Mouse (Mus musculus): ENCODE data around the gene Scd2. TPM values are rescaled to one million over a fixed set of nuclear protein-coding genes. Genes with fewer than 3 reads are reported as not detected.
"Not testable (repeated sequence)": the region's sequence is repeated elsewhere in the genome, so short reads cannot be mapped to it uniquely, and the experiment has no call there.

Scd2 gene
- total and polyA plus RNA-seq, 2 experiments = 2.2 to 2.9 TPM

DNA sequence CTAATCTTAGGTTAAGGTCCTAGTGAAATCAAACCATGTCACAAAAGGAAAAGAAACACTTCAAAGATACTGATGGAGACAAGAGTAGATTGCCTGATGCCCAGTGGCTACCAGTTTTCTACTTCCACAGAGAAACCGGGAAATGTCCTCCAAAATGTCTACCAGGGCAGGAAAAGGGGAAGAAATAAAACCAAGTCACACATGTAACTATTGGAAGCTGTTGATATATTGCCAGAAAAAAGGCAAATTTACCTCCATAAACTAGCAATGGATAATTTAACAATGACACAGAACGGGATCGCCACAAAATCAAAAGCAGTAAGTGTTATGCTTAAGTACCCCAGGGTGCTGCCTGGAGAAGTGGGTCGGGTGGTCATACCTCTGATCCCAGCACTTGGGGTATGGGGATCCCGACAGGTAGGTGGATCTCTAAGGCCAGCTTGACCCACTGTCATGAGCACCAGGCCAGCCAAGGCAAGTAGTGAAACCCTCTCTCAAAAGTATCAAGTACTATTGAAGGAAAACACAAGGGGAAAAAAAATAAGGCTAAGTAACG is 14.5 kb downstream of the Scd2 start:
- TF ChIP-seq CTCF (IDR thresholded peaks at IDR 0.05; ENCODE audit: low read depth, low read length) (no peak), POLR2A (IDR thresholded peaks at IDR 0.05; ENCODE audit: extremely low read depth, insufficient read depth, low read length) (no peak)

DNA sequence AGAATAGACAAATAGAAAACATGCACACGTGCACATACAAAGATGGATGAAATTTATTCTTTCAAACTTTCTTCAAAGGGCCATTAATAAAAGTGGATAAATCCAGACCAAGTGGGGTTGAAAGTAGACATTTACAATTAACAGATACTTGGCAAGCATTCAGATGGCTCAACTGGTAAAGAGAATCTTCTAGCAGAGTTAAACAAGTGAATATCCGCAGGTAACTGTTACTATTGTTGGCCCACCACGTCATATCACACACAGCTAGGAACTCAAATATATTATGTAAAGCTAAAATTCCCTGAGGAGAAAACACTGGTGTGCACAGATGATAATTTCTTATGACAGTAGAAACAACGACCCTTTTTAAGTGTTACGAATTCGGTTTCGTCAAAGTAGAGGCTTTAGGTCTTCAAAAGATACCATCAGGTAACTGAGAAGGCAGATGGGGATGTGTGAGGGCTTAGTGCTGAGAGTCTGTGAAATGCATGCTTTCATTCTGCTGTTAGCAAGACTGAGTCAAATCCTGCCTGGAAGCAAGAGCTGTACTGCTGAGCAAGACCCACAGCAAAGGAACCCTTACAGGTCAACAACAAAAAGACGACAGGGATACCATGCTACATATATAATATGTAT is 15.3 kb downstream of the Scd2 start:
- H3K79me2 ChIP-seq (ENCODE audit: control insufficient read depth, insufficient read depth, low read length) = no peaks in the 10 kb centered on the region
- no peak overlapping the region for H3K27ac ChIP-seq (replicated peaks; ENCODE audit: insufficient read depth, low read depth, low read length)
- TF ChIP-seq CTCF (IDR thresholded peaks at IDR 0.05; ENCODE audit: low read depth, low read length) (no peak), POLR2A (IDR thresholded peaks at IDR 0.05; ENCODE audit: extremely low read depth, insufficient read depth, low read length) (no peak)
- H3K27me3 ChIP-seq (ENCODE audit: control insufficient read depth, insufficient read depth, low read length) = peaks cover 10% of the 10 kb centered on the region; the same call in 1 of the 2 replicates
- WGBS = 86% methylated on average over 8 of the region's 8 CpGs
- no peak overlapping the region for H3K4me3 ChIP-seq (ENCODE audit: insufficient read depth, low read depth, low read length)
- no peaks in the 10 kb centered on the region for H3K4me1 ChIP-seq (ENCODE audit: control insufficient read depth, insufficient read depth, low read length)
- H3K36me3 ChIP-seq (ENCODE audit: control insufficient read depth, insufficient read depth, low read length) = no peaks in the 10 kb centered on the region
- no peak overlapping the region for H3K9ac ChIP-seq (ENCODE audit: low read depth, low read length)
- DNase-seq (ENCODE audit: extremely low read depth, low read depth, low spot score) = no peak

More for the DNA sequence above, 14.5 kb downstream of the Scd2 start:
- Histone ChIP-seq H3K4me1 (ENCODE audit: control insufficient read depth, insufficient read depth, low read length) (no peaks in the 10 kb centered on the region), H3K9ac (ENCODE audit: low read depth, low read length) (no peak overlapping the region), H3K36me3 (ENCODE audit: control insufficient read depth, insufficient read depth, low read length) (no peaks in the 10 kb centered on the region), H3K27ac (replicated peaks; ENCODE audit: insufficient read depth, low read depth, low read length) (no peak overlapping the region), H3K4me3 (ENCODE audit: insufficient read depth, low read depth, low read length) (no peak overlapping the region), H3K79me2 (ENCODE audit: control insufficient read depth, insufficient read depth, low read length) (no peaks in the 10 kb centered on the region), H3K27me3 (ENCODE audit: control insufficient read depth, insufficient read depth, low read length) (peaks cover 10% of the 10 kb centered on the region; the same call in 1 of the 2 replicates)
- 89% methylated on average over 6 of the region's 6 CpGs for WGBS
- DNase-seq (ENCODE audit: extremely low read depth, low read depth, low spot score) = no peak

DNA sequence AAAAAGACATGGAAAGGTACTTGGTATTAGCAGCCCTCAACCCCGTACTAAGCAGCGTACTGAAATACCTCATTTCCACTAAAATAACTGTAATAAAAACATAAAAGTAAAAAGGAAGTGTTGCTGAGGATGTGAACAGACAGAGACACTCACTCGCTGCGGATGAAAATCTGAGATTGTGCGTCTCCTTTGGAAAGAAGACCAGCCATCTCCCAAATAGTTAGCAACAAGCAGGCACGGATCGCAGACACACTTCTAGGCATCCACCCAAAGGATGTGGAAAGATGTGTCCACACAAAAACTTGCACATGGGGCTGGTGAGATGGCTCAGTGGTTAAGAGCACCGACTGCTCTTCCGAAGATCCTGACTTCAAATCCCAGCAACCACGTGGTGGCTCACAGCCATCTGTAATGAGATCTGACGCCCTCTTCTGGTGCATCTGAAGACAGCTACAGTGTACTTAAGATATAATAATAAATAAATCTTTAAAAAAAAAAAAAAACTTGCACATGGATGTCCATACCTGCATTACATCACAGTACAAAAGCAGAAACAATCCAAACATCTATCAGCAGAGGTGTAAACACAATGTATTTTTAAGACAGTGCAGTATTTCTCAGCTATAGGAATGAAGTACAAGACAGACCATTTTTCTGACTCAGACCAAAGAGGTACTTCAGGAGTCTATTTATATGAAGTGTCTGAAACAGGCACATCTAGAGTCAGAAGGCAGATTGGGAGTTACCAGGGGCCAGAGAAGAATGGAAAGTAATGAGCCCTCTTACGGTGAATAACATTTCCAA is 16.1 kb downstream of the Scd2 start:
- no peak overlapping the region for H3K4me3 ChIP-seq (ENCODE audit: insufficient read depth, low read depth, low read length)
- H3K27me3 ChIP-seq (ENCODE audit: control insufficient read depth, insufficient read depth, low read length) = peaks cover 7% of the 10 kb centered on the region; the same call in 1 of the 2 replicates
- H3K36me3 ChIP-seq (ENCODE audit: control insufficient read depth, insufficient read depth, low read length) = no peaks in the 10 kb centered on the region
- no peaks in the 10 kb centered on the region for H3K79me2 ChIP-seq (ENCODE audit: control insufficient read depth, insufficient read depth, low read length)
- 87% methylated on average over 12 of the region's 12 CpGs for WGBS
- no peak overlapping the region for H3K27ac ChIP-seq (replicated peaks; ENCODE audit: insufficient read depth, low read depth, low read length)
- TF ChIP-seq CTCF (IDR thresholded peaks at IDR 0.05; ENCODE audit: low read depth, low read length) = no peak
- no peak for TF ChIP-seq POLR2A (IDR thresholded peaks at IDR 0.05; ENCODE audit: extremely low read depth, insufficient read depth, low read length)
- H3K9ac ChIP-seq (ENCODE audit: low read depth, low read length) = no peak overlapping the region
- no peak for DNase-seq (ENCODE audit: extremely low read depth, low read depth, low spot score)
- peaks cover 2% of the 10 kb centered on the region; the same call in 1 of the 2 replicates for H3K4me1 ChIP-seq (ENCODE audit: control insufficient read depth, insufficient read depth, low read length)

DNA sequence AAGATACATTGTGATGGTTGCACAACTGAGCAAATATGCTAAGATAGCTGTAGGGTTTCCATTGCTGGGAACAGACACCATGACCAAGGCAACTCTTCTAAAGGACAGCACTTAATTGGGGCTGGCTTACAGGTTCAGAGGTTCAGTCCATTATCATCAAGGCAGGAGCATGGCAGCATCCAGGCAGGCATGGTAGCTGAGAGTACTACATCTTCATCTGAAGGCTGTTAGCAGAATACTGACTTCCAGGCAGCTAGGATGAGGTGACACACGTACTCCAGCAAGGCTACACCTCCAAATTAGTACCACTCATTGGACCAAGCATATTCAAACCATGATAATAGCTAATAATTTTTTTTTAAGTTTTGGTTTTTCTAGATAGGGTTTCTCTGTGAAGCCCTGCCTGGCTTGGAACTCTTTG is 16.7 kb downstream of the Scd2 start:
- not testable (repeated sequence) for H3K36me3 ChIP-seq (ENCODE audit: control insufficient read depth, insufficient read depth, low read length); H3K9ac ChIP-seq (ENCODE audit: low read depth, low read length); H3K27me3 ChIP-seq (ENCODE audit: control insufficient read depth, insufficient read depth, low read length); DNase-seq (ENCODE audit: extremely low read depth, low read depth, low spot score); H3K79me2 ChIP-seq (ENCODE audit: control insufficient read depth, insufficient read depth, low read length); H3K4me3 ChIP-seq (ENCODE audit: insufficient read depth, low read depth, low read length); H3K27ac ChIP-seq (replicated peaks; ENCODE audit: insufficient read depth, low read depth, low read length); H3K4me1 ChIP-seq (ENCODE audit: control insufficient read depth, insufficient read depth, low read length)
- 92% methylated on average over 1 of the region's 1 CpGs for WGBS

- DNase-seq (ENCODE audit: extremely low read depth, low read depth, low spot score) = no peak
- H3K4me1 ChIP-seq (ENCODE audit: control insufficient read depth, insufficient read depth, low read length) = peaks cover 2% of the 10 kb centered on the region; the same call in 1 of the 2 replicates
- TF ChIP-seq CTCF (IDR thresholded peaks at IDR 0.05; ENCODE audit: low read depth, low read length) = no peak
- no peak for TF ChIP-seq POLR2A (IDR thresholded peaks at IDR 0.05; ENCODE audit: extremely low read depth, insufficient read depth, low read length)
- 80% methylated on average over 5 of the region's 5 CpGs for WGBS
- peaks cover 3% of the 10 kb centered on the region; the same call in 1 of the 2 replicates for H3K27me3 ChIP-seq (ENCODE audit: control insufficient read depth, insufficient read depth, low read length)
- no peak overlapping the region for H3K9ac ChIP-seq (ENCODE audit: low read depth, low read length)
- H3K79me2 ChIP-seq (ENCODE audit: control insufficient read depth, insufficient read depth, low read length) = no peaks in the 10 kb centered on the region
- no peak overlapping the region for H3K27ac ChIP-seq (replicated peaks; ENCODE audit: insufficient read depth, low read depth, low read length)
- H3K4me3 ChIP-seq (ENCODE audit: insufficient read depth, low read depth, low read length) = no peak overlapping the region
- no peaks in the 10 kb centered on the region for H3K36me3 ChIP-seq (ENCODE audit: control insufficient read depth, insufficient read depth, low read length)
These were observed 17.3 kb downstream of the Scd2 start for GRCm38 (mm10) chr19:44310814-44311213.

Measured in liver, adult 2 months (tissue).